Mouse (Mus musculus) MEL (cell line): ENCODE measurements around the gene Flnc.

Experiments
- CTCF ChIP-seq, 3 experiments: IDR thresholded peaks in 2 of 3; conservative IDR thresholded peaks in 1 of 3; 2 replicates each; pipeline ENCODE4 v1.5.1; 2011 to 2012; ENCODE audit warnings: low read length in 3 of 3, low read depth in 2 of 3, mild to moderate bottlenecking in 2 of 3, improper control_type of control experiment in 1 of 3, inconsistent platforms in 1 of 3, mixed read lengths in 1 of 3, moderate library complexity in 1 of 3; ENCODE audit not compliant: control insufficient read depth in 1 of 3, insufficient read depth in 1 of 3, poor library complexity in 1 of 3, severe bottlenecking in 1 of 3
- ELF1 ChIP-seq: IDR thresholded peaks from 2 replicates; pipeline ENCODE4 v1.6.1; 2014; ENCODE audit warnings: low read depth, mild to moderate bottlenecking, inconsistent platforms, low read length, improper control_type of control experiment, moderate library complexity
- EP300 ChIP-seq, 2 experiments: IDR thresholded peaks; 2 replicates each; pipeline ENCODE4 v1.6.1; 2011; ENCODE audit warnings: improper control_type of control experiment in 2 of 2, low read length in 2 of 2, low read depth in 1 of 2, mild to moderate bottlenecking in 1 of 2
- GATA1 ChIP-seq: IDR thresholded peaks from 2 replicates; pipeline ENCODE4 v1.6.1; 2011; ENCODE audit warnings: low read depth, low read length, improper control_type of control experiment
- HCFC1 ChIP-seq: IDR thresholded peaks from 2 replicates; pipeline ENCODE4 v1.6.1; 2012; ENCODE audit warnings: low read depth, mild to moderate bottlenecking, inconsistent platforms, low read length, improper control_type of control experiment, moderate library complexity
- MAX ChIP-seq: IDR thresholded peaks from 2 replicates; pipeline ENCODE4 v1.6.1; 2011; ENCODE audit warnings: low read length, improper control_type of control experiment
- POLR2A ChIP-seq, 2 experiments: IDR thresholded peaks; 2 replicates each; pipeline ENCODE4 v1.6.1; 2011 to 2012; ENCODE audit warnings: low read length in 2 of 2, mild to moderate bottlenecking in 2 of 2, control low read depth in 1 of 2, improper control_type of control experiment in 1 of 2, low read depth in 1 of 2, moderate library complexity in 1 of 2; ENCODE audit not compliant: control insufficient read depth in 1 of 2, insufficient read depth in 1 of 2, poor library complexity in 1 of 2
- SMC3 ChIP-seq: IDR thresholded peaks from 2 replicates; pipeline ENCODE4 v1.6.1; 2011; ENCODE audit warnings: low read depth, low read length, improper control_type of control experiment
- ZNF384 ChIP-seq: IDR thresholded peaks from 2 replicates; pipeline ENCODE4 v1.6.1; 2012; ENCODE audit warnings: low read depth, mild to moderate bottlenecking, inconsistent platforms, low read length, improper control_type of control experiment

- TF ChIP-seq ZNF384 (no peak), ELF1 (no peak), CTCF (IDR thresholded peaks at IDR 0.05 in 2 of 3, conservative IDR thresholded peaks at IDR 0.05 in 1 of 3; ENCODE audit: control insufficient read depth in 1 of 3, insufficient read depth in 1 of 3, low read depth in 2 of 3, low read length in 3 of 3, poor library complexity in 1 of 3, severe bottlenecking in 1 of 3) (no peak), GATA1 (no peak), EP300 (IDR thresholded peaks at IDR 0.05; ENCODE audit: low read depth in 1 of 2, low read length in 2 of 2) (no peak), SMC3 (no peak), HCFC1 (no peak), POLR2A (IDR thresholded peaks at IDR 0.05; ENCODE audit: control insufficient read depth in 1 of 2, insufficient read depth in 1 of 2, low read depth in 1 of 2, low read length in 2 of 2, poor library complexity in 1 of 2) (no peak), MAX (no peak)
These were observed 30.2 kb upstream of the Flnc start for GRCm38 (mm10) chr6:29402693-29403342.
